Mouse (Mus musculus) gastrocnemius, postnatal 4 days (tissue): ENCODE measurements around the gene Slamf9. TPM values are rescaled to one million over a fixed set of nuclear protein-coding genes. Genes with fewer than 3 reads are reported as not detected.

Experiments
- total RNA-seq, 2 experiments: library from RNA; stranded (reverse); gene quantifications; 2 replicates each; pipeline ENCODE4 v1.2.3; 2021

Slamf9 gene
- total RNA-seq, 2 experiments from 2014 or later: 0.47 to 0.56 TPM

Other genes starting within 250 kb of the Slamf9 start
- under 1 TPM; 0.17 to 0.18 TPM for gene Atp1a4, start 216.9 kb upstream of the Slamf9 start, total RNA-seq
- gene Igsf8, start 213.7 kb upstream of the Slamf9 start, total RNA-seq: 10 to 100 TPM; 24.8 to 26.9 TPM
- 100 to 1,000 TPM; 454 to 465 TPM for gene Atp1a2, start 177.3 kb upstream of the Slamf9 start, total RNA-seq
- not detected for gene Kcnj9, start 146.0 kb upstream of the Slamf9 start, total RNA-seq
- gene Kcnj10, start 134.1 kb upstream of the Slamf9 start, total RNA-seq: 1 to 10 TPM; 2.2 to 2.3 TPM
- 1 to 10 TPM; 7.7 to 9.7 TPM for gene Pigm, start 98.8 kb upstream of the Slamf9 start, total RNA-seq
- 1 to 10 TPM; 1.7 to 2.3 TPM for gene Igsf9, start 6.4 kb downstream of the Slamf9 start, total RNA-seq
- 100 to 1,000 TPM; 146 to 158 TPM for gene Tagln2, start 24.7 kb downstream of the Slamf9 start, total RNA-seq
- gene Cfap45, start 45.4 kb downstream of the Slamf9 start, total RNA-seq: 1 to 10 TPM; 1.3 to 1.8 TPM
- gene Vsig8, start 80.6 kb downstream of the Slamf9 start, total RNA-seq: not detected
- gene Slamf8, start 115.2 kb downstream of the Slamf9 start, total RNA-seq: under 1 TPM in 1 of 2 experiments, not detected in 1; 0.17 TPM
- gene Fcrl6, start 127.2 kb downstream of the Slamf9 start, total RNA-seq: not detected
- 10 to 100 TPM; 20.3 to 23.0 TPM for gene Dusp23, start 157.6 kb downstream of the Slamf9 start, total RNA-seq
- under 1 TPM; 0.21 to 0.29 TPM for gene Crp, start 222.7 kb downstream of the Slamf9 start, total RNA-seq